ENCODE assay signal across 29 mouse cellular contexts in the genomic region with DNA sequence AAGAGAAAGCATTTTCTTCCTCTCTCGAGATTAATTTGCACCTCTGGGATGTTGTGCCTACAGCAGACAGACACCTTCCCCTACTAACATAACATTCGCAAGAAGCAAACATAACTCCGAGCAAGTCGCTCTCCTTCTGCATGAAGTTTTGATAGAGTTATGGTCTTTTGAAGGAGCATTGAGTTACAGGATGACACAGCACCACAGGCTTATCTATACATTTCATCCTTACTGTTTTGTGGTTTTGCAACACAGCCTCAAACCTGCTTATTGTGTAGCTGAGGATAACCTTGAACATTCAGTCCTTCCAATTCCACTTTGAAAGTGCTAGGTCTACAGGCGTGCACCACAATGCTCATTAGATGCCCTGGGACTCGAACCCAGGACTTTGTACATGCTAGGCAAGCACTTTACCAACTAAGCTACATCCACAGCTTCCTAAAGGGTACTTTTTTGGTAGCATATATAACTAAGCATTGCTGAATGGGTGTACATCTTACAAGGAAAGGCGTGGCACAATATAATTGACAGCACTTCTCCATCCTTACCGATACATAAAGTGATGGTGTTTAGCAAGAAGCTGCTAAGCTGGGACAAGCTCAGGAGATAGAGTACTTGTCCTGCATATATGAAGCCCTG. TPM values are rescaled to one million over a fixed set of nuclear protein-coding genes. Genes with fewer than 3 reads are reported as not detected.
DNase-seq lines count a peak whose midpoint lies in the region; ATAC-seq and TF ChIP-seq lines count a peak whose summit lies in the region.
"Had no signal": no experiment of that assay in that cellular context is flagged by ENCODE, and none has a peak within 500 bp of the region (broad histone marks: within the 10 kb centered on the region; RNA-seq: fewer than 3 reads in every experiment).

No protein-coding gene starts in this region.

- no peak for TF ChIP-seq EP300 in liver, embryonic 14.5 days (IDR thresholded peaks at IDR 0.05; ENCODE audit: low read depth)
- no peak for TF ChIP-seq EP300 in liver, postnatal 0 days (IDR thresholded peaks at IDR 0.05; ENCODE audit: low read depth)

- H3K4me1 ChIP-seq in liver, embryonic 14.5 days (replicated peaks; ENCODE audit: control insufficient read depth in 2 of 2, insufficient read depth in 2 of 2, low read length in 1 of 2), result peaks cover 0 to 3% of the 10 kb centered on the region in 2 experiments; a peak in 2 of 4 replicates
- H3K4me1 ChIP-seq in liver, postnatal 0 days (ENCODE audit: insufficient read depth), result 0 out of 2 replicates have a peak, but pooled peaks cover 2% of the 10 kb centered on the region
- H3K4me1 ChIP-seq in G1E (ENCODE audit: insufficient read depth, low read depth, low read length), result peaks cover 47% of the 10 kb centered on the region

- peaks cover 3% of the 10 kb centered on the region; the same call in 1 of the 2 replicates for H3K27me3 ChIP-seq in liver, embryonic 14.5 days (ENCODE audit: control insufficient read depth, insufficient read depth, low read length)
- no peaks in the 10 kb centered on the region for H3K27me3 ChIP-seq in liver, postnatal 0 days (ENCODE audit: insufficient read depth, low read length)
- no peaks in the 10 kb centered on the region for H3K27me3 ChIP-seq in G1E (ENCODE audit: insufficient read depth, low read length)
- H3K27me3 ChIP-seq: embryonic facial prominence, embryonic 13.5 days had no signal

- no peak overlapping the region for H3K9ac ChIP-seq in liver, embryonic 14.5 days (replicated peaks)
- H3K9ac ChIP-seq in liver, postnatal 0 days (replicated peaks), result no peak overlapping the region
- H3K9ac ChIP-seq: embryonic facial prominence, embryonic 13.5 days; forebrain, embryonic 12.5 days; heart, embryonic 13.5 days; hindbrain, embryonic 14.5 days had no signal

- no peak overlapping the region for H3K4me3 ChIP-seq in liver, embryonic 14.5 days (ENCODE audit: insufficient read depth in 1 of 2, low read depth in 2 of 2, low read length in 2 of 2)
- no peak overlapping the region for H3K4me3 ChIP-seq in liver, postnatal 0 days (ENCODE audit: low read depth, low read length)
- H3K4me3 ChIP-seq in G1E (ENCODE audit: low read depth, low read length), result no peak overlapping the region
- H3K4me3 ChIP-seq: embryonic facial prominence, embryonic 10.5 days; embryonic facial prominence, embryonic 13.5 days; erythroblast, embryonic 14.5 days; forebrain, embryonic 12.5 days; heart, adult 2 months; heart, embryonic 10.5 days; heart, embryonic 13.5 days had no signal

- H3K4me2 ChIP-seq in liver, embryonic 14.5 days (ENCODE audit: low read depth), result no peak overlapping the region
- no peak overlapping the region for H3K4me2 ChIP-seq in liver, postnatal 0 days (ENCODE audit: low read depth, low read length)
- H3K4me2 ChIP-seq: embryonic facial prominence, embryonic 13.5 days; forebrain, embryonic 12.5 days; heart, embryonic 13.5 days; hindbrain, embryonic 14.5 days had no signal

- no peaks in the 10 kb centered on the region for H3K36me3 ChIP-seq in liver, embryonic 14.5 days (replicated peaks; ENCODE audit: control insufficient read depth, insufficient read depth, low read depth)
- H3K36me3 ChIP-seq in liver, postnatal 0 days (replicated peaks; ENCODE audit: insufficient read depth, low read length), result no peaks in the 10 kb centered on the region
- no peaks in the 10 kb centered on the region for H3K36me3 ChIP-seq in G1E (replicated peaks)
- H3K36me3 ChIP-seq: embryonic facial prominence, embryonic 10.5 days; embryonic facial prominence, embryonic 13.5 days; forebrain, embryonic 12.5 days; heart, embryonic 10.5 days; heart, embryonic 13.5 days had no signal

- DNase-seq in liver, embryonic 14.5 days (ENCODE audit: low read depth in 3 of 3, low spot score in 3 of 3), result no peak
- no peak for DNase-seq in liver, postnatal 0 days
- DNase-seq in G1E (ENCODE audit: low spot score), result peak; percentile 15
- peak; percentile 67 for DNase-seq in MEL-GATA-1-ER (ENCODE audit: extremely low read depth, low read depth)
- DNase-seq in retina, postnatal 1 day, result no peak
- no peak for DNase-seq in layer of hippocampus, adult 18-20 months (ENCODE audit: low spot score in 2 of 2)
- DNase-seq: adrenal gland, adult 8-10 months; adrenal gland, postnatal 25 days; cerebellum, adult 18-20 months; cerebellum, adult 9-11 months; cerebellum, postnatal 25 days; embryo, embryonic 11 days; gastrocnemius, postnatal 10 days; gastrocnemius, postnatal 36 days; heart, adult 2 months; heart, postnatal 14 days; heart, postnatal 4 days had no signal

- peaks cover 2% of the 10 kb centered on the region; the same call in 1 of the 2 replicates for H3K9me3 ChIP-seq in liver, embryonic 14.5 days (ENCODE audit: control insufficient read depth, low read length)
- no peaks in the 10 kb centered on the region for H3K9me3 ChIP-seq in liver, postnatal 0 days (ENCODE audit: low read length)
- H3K9me3 ChIP-seq in G1E (replicated peaks), result peaks cover 9% of the 10 kb centered on the region
- H3K9me3 ChIP-seq: embryonic facial prominence, embryonic 10.5 days; embryonic facial prominence, embryonic 13.5 days; forebrain, embryonic 12.5 days; heart, embryonic 10.5 days had no signal

- TF ChIP-seq CTCF in liver, embryonic 14.5 days (IDR thresholded peaks at IDR 0.05; ENCODE audit: low read depth), result no peak
- TF ChIP-seq CTCF in liver, postnatal 0 days (IDR thresholded peaks at IDR 0.05; ENCODE audit: low read depth), result no peak
- TF ChIP-seq CTCF in G1E (IDR thresholded peaks at IDR 0.05; ENCODE audit: low read depth, low read length), result no peak

- ATAC-seq in liver, embryonic 14.5 days (ENCODE audit: insufficient read depth), result 0 out of 2 replicates have a peak, but pooled peaks have one; percentile 9
- ATAC-seq in liver, postnatal 0 days, result no peak
- peak; percentile 83 for ATAC-seq in G1E (ENCODE audit: extremely low read depth, insufficient number of reproducible peaks, low FRiP score, poor library complexity, severe bottlenecking)
- ATAC-seq in megakaryocyte-erythroid progenitor cell, adult 5-6 weeks (replicated peaks; ENCODE audit: low FRiP score, low TSS enrichment, poor library complexity, severe bottlenecking), result peak; percentile 76
- ATAC-seq: activated CD4-positive, CD25-positive, alpha-beta regulatory T cell, adult 4 months; forebrain, embryonic 16.5 days; hindbrain, postnatal 0 days; inflammation-experienced regulatory T-cells, adult 6 months had no signal

- H3K27ac ChIP-seq in liver, embryonic 14.5 days, result no peak overlapping the region
- H3K27ac ChIP-seq in liver, postnatal 0 days (ENCODE audit: low read depth), result no peak overlapping the region
- H3K27ac ChIP-seq: embryonic facial prominence, embryonic 10.5 days; embryonic facial prominence, embryonic 13.5 days; forebrain, embryonic 12.5 days; heart, adult 2 months; heart, embryonic 10.5 days; heart, embryonic 13.5 days; hindbrain, embryonic 14.5 days; hindbrain, postnatal 0 days had no signal

- 39% methylated on average over 8 of the region's 8 CpGs for WGBS in liver, embryonic 14.5 days (ENCODE audit: insufficient replicate concordance)
- 63% methylated on average over 8 of the region's 8 CpGs for WGBS in liver, postnatal 0 days (ENCODE audit: insufficient replicate concordance)

RNA-seq across cellular contexts. Expression of a gene that starts 54.3 kb away (rescaled TPM):
- polyA plus RNA-seq in liver, embryonic 14.5 days (2012; rRNA removed), result 5.7 and 8.6 TPM in 2 replicates
- 7.9 and 10.8 TPM in 2 replicates for polyA plus RNA-seq in liver, embryonic 14.5 days (2014; fragmentation: Nextera tagmentation; extraction: Ambion mirVana)
- polyA plus RNA-seq in liver, postnatal 0 days (2015; fragmentation: Nextera tagmentation; extraction: Ambion mirVana), result 16.4 and 16.6 TPM in 2 replicates
- 0.58 TPM in 1 of 2 replicates, not detected in the other for total RNA-seq in G1E (2014; fragmentation: Nextera tagmentation)
- 0.46 and 0.66 TPM in 2 replicates for total RNA-seq in G1E (2017)
- polyA plus RNA-seq in G1E (2012), result 0.07 and 0.14 TPM in 2 replicates
- total RNA-seq in megakaryocyte-erythroid progenitor cell, adult 5-6 weeks (2014; fragmentation: Nextera tagmentation), result 6.5 and 9.7 TPM in 2 replicates
- total RNA-seq in megakaryocyte-erythroid progenitor cell, adult 5-6 weeks (2017), result 12.1 and 13.4 TPM in 2 replicates
- 1 to 10 TPM; 9.6 to 9.8 TPM for total RNA-seq in layer of hippocampus, adult 18-20 months (2021)

RNA-seq across cellular contexts. Expression of a gene that starts 56.1 kb away (rescaled TPM):
- 6.6 and 13.6 TPM in 2 replicates for polyA plus RNA-seq in liver, embryonic 14.5 days (2012; rRNA removed)
- polyA plus RNA-seq in liver, embryonic 14.5 days (2014; fragmentation: Nextera tagmentation; extraction: Ambion mirVana), result 17.1 and 18.0 TPM in 2 replicates
- polyA plus RNA-seq in liver, postnatal 0 days (2015; fragmentation: Nextera tagmentation; extraction: Ambion mirVana), result 11.4 and 14.4 TPM in 2 replicates
- total RNA-seq in G1E (2014; fragmentation: Nextera tagmentation), result 79.4 and 96.3 TPM in 2 replicates
- 98.3 and 107 TPM in 2 replicates for total RNA-seq in G1E (2017)
- 4.1 and 6.8 TPM in 2 replicates for polyA plus RNA-seq in G1E (2012)
- 28.9 and 31.5 TPM in 2 replicates for total RNA-seq in megakaryocyte-erythroid progenitor cell, adult 5-6 weeks (2014; fragmentation: Nextera tagmentation)
- total RNA-seq in megakaryocyte-erythroid progenitor cell, adult 5-6 weeks (2017), result 31.3 and 47.5 TPM in 2 replicates
- total RNA-seq in layer of hippocampus, adult 18-20 months (2021), result 10 to 100 TPM; 52.9 to 56.9 TPM

Comparison
In these comparisons a context has a peak if more than half of its experiments do, and no peak if none do; other contexts are left out.
1. DNase-seq: peak in G1E (single experiment) and MEL-GATA-1-ER (single experiment); none in liver, embryonic 14.5 days (0 of 3), liver, postnatal 0 days (single experiment), retina, postnatal 1 day (single experiment) and layer of hippocampus, adult 18-20 months (0 of 2).
2. RNA of a gene that starts 54.3 kb away (total RNA-seq): 6.5 to 13.4 TPM in megakaryocyte-erythroid progenitor cell, adult 5-6 weeks and 9.6 to 9.8 TPM in layer of hippocampus, adult 18-20 months; 0.46 to 0.66 TPM in G1E; every median in the first group is over 4 times any median in the second.